Mouse (Mus musculus) lung, adult 2 months (tissue): ENCODE measurements around the gene Cyth1. TPM values are rescaled to one million over a fixed set of nuclear protein-coding genes. Genes with fewer than 3 reads are reported as not detected.

Source experiments
- DNase-seq: peaks from one replicate; pipeline ENCODE4 v3.0.0; 2022
- H3K4me1 ChIP-seq: fragments of 200-500 bp; 2 replicates; pipeline ENCODE4 v1.6.1; 2011; ENCODE audit warnings: low read length; ENCODE audit not compliant: control insufficient read depth, insufficient read depth
- H3K4me3 ChIP-seq: fragments of 200-500 bp; replicated peaks from 2 replicates; pipeline ENCODE3; 2011; ENCODE audit warnings: low read depth, mild to moderate bottlenecking, control low read depth, low read length; ENCODE audit errors: extremely low read depth
- CTCF ChIP-seq: fragments of 200-500 bp; IDR thresholded peaks from 2 replicates; pipeline ENCODE4 v1.5.1; 2011; ENCODE audit warnings: mild to moderate bottlenecking, low read length, control low read depth; ENCODE audit not compliant: insufficient read depth
- POLR2A ChIP-seq: fragments of 200-500 bp; IDR thresholded peaks from 2 replicates; pipeline ENCODE4 v1.6.1; 2011; ENCODE audit warnings: low read depth, mild to moderate bottlenecking, control low read depth, low read length, borderline replicate concordance; ENCODE audit errors: extremely low read depth
- WGBS: fragments of 180-500 bp; shearing (Covaris S2); methylation state at CpG from one replicate; pipeline ENCODE4 v1.1.7; 2018; 5-methylcytosine and 5-hydroxymethylcytosine counted together
- polyA plus RNA-seq: library from polyadenylated mRNA; depleted of rRNA; stranded (reverse); fragments of >200 nt; gene quantifications from 2 replicates; pipeline ENCODE4 v1.2.3, GENCODE M21; 2012

Gene Cyth1
- polyA plus RNA-seq, 1 experiment = 23.1 TPM

DNA sequence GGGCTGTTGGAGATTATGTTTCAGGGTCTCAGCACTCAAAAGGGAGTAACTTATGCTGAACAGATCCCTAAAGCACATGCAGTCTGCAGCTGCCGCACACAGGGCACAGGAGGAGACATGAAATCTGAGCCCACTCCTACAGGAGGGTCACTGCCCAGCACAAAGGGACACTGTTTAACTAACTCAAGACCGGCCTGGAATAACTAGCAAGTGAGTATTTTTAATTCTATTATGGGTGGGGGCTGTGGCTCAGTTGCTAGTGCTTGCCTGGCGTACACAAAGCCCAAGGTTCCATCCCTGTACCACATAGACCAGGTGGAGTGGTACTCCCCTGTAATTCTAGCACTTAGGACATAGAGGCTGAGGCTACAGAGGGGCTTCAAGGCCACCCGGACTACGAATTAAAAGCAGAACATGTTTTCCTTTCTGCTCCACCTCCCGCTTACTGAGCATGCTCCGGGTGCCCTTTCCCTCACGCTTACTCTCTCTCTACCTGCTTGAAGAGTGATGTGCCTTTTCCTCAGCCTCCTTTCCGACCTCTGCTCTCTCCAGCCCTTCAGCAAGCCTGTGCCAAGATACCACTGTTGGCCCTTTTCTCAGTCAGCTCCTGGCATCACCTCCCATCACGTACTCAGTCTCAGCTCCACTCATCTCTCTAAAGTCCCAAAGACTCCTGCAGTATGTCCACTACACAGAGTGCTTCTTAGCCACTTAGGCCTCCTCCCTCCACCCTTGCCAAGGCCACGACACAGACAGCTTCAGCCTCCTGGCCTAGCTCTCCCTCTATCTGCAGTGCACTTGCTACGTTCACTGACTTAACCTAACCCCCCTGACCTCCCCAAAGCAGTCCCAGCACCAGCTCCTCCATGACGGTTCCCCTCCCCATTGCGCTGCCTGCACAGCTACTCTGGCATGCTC lies 8.9 kb downstream of the Cyth1 start:
- no peak overlapping the region for H3K4me3 ChIP-seq
- 53% methylated on average over 14 of the region's 14 CpGs for WGBS
- H3K4me1 ChIP-seq = peaks cover 43% of the 10 kb centered on the region
- no peak for DNase-seq
- TF ChIP-seq POLR2A = no peak
- no peak for TF ChIP-seq CTCF

DNA sequence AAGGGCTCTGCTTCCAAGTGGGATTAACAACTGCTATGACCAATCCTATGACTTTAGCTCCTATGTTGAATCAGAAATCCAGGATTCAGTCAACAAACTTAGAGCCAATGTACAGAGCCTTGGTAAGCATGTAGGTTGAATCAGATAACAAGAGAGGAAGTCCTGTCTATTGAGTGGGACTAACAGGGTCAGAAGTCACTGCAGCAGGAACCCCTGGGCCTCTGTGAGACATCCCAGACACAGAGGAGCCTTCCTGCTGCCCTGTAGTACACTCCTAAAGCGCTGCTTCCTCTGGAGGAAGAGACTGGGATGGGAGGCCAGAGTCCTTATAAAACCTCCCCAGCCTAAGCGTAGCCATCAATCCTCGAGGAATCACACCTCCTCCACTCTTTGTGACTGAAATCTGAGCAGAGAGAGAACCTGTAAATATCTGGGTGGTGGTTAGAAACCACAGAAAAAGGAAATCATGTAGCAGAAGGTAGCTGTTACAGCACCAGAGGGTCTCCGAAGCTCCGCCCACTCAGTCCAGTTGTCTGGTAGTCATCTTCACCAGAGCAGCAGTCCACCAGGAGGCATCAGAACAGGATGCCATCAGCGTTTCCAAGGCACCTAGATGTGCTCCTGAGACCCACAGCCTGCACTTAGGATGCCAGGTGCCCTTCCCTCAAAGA lies 11.7 kb downstream of the Cyth1 start:
- WGBS = 41% methylated on average over 6 of the region's 6 CpGs
- TF ChIP-seq POLR2A (no peak), CTCF (no peak)
- no peak for DNase-seq
- H3K4me1 ChIP-seq = peaks cover 51% of the 10 kb centered on the region
- no peak overlapping the region for H3K4me3 ChIP-seq

DNA sequence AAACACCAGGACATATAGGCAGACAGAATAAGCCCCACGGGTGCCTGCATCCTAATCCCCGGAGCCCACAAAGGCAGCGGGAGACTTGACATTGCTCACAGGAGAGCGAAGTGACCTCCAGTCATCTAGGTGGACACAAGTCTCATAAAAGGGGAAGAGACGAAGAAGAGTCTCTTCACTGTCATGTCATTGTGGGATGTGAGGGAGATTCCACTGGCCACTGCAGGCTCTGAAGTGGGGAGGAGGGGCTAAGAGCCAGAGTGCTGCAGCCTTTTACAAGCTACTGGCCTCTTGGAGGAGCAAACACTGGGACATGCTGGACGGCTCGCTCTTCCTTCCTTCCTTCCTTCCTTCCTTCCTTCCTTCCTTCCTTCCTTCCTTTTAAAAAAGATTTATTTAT lies 13.5 kb downstream of the Cyth1 start:
- DNase-seq = no peak
- WGBS = 48% methylated on average over 7 of the region's 7 CpGs
- H3K4me3 ChIP-seq = no peak overlapping the region
- peaks cover 51% of the 10 kb centered on the region for H3K4me1 ChIP-seq
- no peak for TF ChIP-seq CTCF
- TF ChIP-seq POLR2A = no peak

DNA sequence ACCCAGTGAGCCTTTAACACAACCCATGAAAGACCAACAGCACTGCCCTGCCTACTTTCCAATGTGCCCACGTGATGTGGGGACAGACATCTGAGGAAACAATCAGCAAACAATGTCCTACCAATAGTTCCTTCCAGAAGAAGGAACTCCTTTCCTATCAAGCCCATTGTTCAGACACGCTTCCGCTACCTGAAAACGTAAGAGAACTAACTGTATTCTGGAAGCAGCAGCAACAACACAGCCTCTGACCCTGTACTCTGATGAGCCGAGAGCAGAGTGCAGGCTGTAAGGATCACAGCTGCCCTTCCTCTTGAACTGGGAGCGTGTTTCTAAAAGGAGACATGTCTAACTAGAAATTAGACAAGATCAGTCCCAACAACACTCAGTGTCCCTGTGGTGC lies 13.9 kb downstream of the Cyth1 start:
- no peak for DNase-seq
- no peak overlapping the region for H3K4me3 ChIP-seq
- H3K4me1 ChIP-seq = peaks cover 47% of the 10 kb centered on the region
- TF ChIP-seq POLR2A (peak; percentile 23; the same call in 1 of the 2 replicates), CTCF (no peak)
- 31% methylated on average over 6 of the region's 6 CpGs for WGBS

DNA sequence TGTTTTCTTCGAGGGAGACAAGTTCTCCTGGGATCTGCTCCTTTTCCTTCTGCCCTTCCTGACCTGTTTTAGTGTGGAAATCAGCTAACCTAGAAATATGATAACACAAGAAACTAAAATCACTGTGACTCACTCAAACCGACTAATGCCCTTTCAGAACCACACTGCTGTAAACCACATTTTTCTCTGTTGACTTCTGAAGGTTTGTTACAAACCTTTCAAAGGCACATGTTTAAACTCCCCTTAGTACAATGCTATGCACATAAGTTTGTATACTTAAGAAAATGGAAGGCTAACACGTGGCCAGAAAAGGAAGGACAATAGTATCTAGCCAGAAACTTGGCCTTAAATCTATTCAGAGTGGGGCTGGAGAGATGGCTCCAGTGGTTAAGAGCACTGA lies 14.5 kb downstream of the Cyth1 start:
- no peak overlapping the region for H3K4me3 ChIP-seq
- TF ChIP-seq POLR2A (no peak), CTCF (no peak)
- peaks cover 43% of the 10 kb centered on the region for H3K4me1 ChIP-seq
- no peak for DNase-seq
- WGBS = 40% methylated on average over 3 of the region's 3 CpGs

DNA sequence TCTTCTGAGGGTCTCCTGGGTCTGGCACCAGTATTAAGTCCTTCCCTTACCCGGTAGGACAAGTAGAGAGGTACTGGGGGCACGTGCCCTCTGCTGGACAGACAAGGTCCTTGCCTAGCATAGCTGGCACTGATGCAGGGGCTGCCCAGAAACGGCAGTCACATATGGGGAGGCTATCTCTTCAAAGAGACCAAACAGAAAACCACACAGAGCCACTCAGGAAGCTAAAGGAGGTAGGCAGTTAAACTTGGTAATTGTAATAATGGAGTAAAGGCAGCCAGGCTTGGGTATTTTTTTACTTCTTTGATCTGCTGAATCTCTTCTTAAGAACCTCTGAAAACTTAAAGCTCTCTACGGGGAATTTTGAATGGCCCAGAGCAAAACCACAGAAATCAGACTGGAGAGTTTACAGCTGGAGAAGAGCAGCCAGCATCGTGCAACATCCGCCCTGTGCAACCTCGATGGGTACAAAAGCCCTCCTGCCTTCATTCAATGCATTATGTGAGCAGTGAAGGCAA lies 16.0 kb downstream of the Cyth1 start:
- H3K4me1 ChIP-seq = peaks cover 49% of the 10 kb centered on the region
- 26% methylated on average over 7 of the region's 7 CpGs for WGBS
- no peak for DNase-seq
- TF ChIP-seq CTCF = peak; percentile 80
- no peak for TF ChIP-seq POLR2A
- no peak overlapping the region for H3K4me3 ChIP-seq

DNA sequence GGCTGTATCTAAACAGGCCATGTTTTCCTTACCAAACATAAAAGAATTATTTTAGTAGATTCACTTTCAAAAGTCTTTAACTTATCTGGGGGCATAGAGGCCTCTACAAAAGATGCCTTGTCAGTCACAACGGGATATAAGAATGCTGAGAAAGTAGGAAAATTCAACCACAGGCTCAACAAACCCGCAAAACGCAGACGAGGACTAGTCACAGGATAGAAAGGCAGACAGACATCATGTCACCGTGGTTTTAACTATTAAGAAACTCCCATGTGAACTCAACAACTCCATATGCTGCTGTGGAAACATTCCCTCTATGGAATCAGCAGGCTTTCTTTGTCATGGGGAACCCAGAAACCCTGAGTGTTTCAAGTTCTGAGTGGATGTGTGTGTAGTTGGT lies 18.5 kb downstream of the Cyth1 start:
- Histone ChIP-seq H3K4me1 (peaks cover 44% of the 10 kb centered on the region), H3K4me3 (no peak overlapping the region)
- TF ChIP-seq POLR2A (no peak), CTCF (no peak)
- DNase-seq = no peak
- WGBS = 87% methylated on average over 5 of the region's 5 CpGs

DNA sequence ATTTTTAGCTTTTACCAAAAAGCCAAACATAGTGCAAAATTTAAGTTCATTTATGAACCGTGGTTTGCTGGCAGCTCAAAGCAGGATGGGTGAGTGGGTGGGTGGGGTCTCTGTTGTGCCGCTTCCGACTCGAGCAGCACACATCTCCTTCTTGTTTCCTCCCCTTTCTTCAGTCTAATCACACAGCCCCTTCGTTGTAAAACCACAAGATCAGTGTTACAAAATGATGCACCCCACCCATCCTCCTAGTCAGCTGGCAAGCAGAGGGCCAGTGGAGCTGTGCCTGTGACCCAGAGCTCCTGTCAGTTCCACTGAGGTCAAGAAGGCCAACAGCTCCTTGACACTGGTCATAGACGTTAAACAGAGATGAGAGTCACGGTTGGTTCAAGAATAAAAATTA lies 20.7 kb downstream of the Cyth1 start:
- 22% methylated on average over 7 of the region's 7 CpGs for WGBS
- peaks cover 40% of the 10 kb centered on the region for H3K4me1 ChIP-seq
- TF ChIP-seq CTCF = no peak
- TF ChIP-seq POLR2A = no peak
- no peak overlapping the region for H3K4me3 ChIP-seq
- DNase-seq = no peak

DNA sequence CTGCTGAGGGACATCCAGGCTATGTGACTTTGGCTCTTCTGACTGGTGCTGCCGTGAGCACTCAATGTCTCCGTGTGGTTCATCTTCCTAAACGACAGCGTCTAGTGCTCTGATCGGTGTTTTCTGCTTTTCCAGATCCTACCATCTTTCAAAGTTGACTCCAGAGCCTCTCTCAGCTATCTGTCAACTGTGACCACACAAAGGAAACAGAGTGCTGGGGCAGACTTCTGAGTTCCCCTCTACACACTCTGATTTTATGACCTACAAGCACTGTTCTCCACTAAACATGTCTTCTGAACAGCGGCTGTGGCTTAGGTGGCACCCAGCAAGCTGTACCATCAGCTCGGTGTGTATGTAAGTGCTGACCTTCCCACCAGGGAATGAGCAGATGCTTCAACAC lies 21.5 kb downstream of the Cyth1 start:
- no peak overlapping the region for H3K4me3 ChIP-seq
- 75% methylated on average over 7 of the region's 7 CpGs for WGBS
- peaks cover 36% of the 10 kb centered on the region for H3K4me1 ChIP-seq

DNA sequence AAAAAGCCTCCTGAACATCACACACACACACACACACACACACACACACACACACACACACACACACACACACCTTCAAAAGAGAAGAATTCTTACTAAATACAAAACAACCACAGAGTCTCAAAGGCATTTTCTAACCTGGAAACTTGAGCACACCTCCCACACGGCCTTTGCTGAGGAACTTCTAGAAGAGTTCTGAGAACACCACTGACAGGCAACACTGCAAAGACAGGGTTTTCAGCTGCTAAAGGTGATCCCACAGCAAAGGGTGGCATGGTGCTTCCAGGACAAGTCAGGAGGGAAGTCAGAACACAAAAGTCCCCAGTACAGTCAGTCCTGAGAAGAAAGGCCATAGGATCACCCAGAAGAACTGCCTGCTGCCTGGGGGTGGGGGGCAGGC lies 22.5 kb downstream of the Cyth1 start:
- Histone ChIP-seq H3K4me1 (peaks cover 36% of the 10 kb centered on the region), H3K4me3 (no peak overlapping the region)
- 47% methylated on average over 1 of the region's 1 CpGs for WGBS
- TF ChIP-seq POLR2A (no peak), CTCF (no peak)
- no peak for DNase-seq

More for the DNA sequence above, 21.5 kb downstream of the Cyth1 start:
- DNase-seq = no peak
- TF ChIP-seq POLR2A (no peak), CTCF (no peak)
